Mouse (Mus musculus) neural tube, embryonic 15.5 days (tissue): ENCODE results near the gene Syndig1l. TPM values are rescaled to one million over a fixed set of nuclear protein-coding genes. Genes with fewer than 3 reads are reported as not detected.
A peak's percentile ranks its signal among the peaks of the same experiment; 100 is the strongest.

Experiments used
- ATAC-seq: fragments of 200-750 bp; cut with Nextera tagmentation; 2 replicates; pipeline ENCODE4 v1.8.0; 2017; ENCODE audit warnings: mild to moderate bottlenecking, moderate TSS enrichment, moderate library complexity; ENCODE audit not compliant: low FRiP score
- H3K27ac ChIP-seq: fragments of 300-500 bp; sonication (generic); replicated peaks from 2 replicates; pipeline ENCODE4 v1.5.1; 2015; ENCODE audit warnings: mild to moderate bottlenecking, inconsistent platforms
- H3K27me3 ChIP-seq: fragments of 300-500 bp; sonication (generic); replicated peaks from 2 replicates; pipeline ENCODE4 v1.6.1; 2015; ENCODE audit warnings: inconsistent platforms
- H3K36me3 ChIP-seq: fragments of 300-500 bp; sonication (generic); 2 replicates; pipeline ENCODE4 v1.6.1; 2015; ENCODE audit warnings: inconsistent platforms
- H3K4me1 ChIP-seq: fragments of 300-500 bp; sonication (generic); 2 replicates; pipeline ENCODE4 v1.6.1; 2015; ENCODE audit warnings: inconsistent platforms
- H3K4me2 ChIP-seq: fragments of 300-500 bp; sonication (generic); 2 replicates; pipeline ENCODE4 v1.6.1; 2015; ENCODE audit warnings: inconsistent platforms, mild to moderate bottlenecking, moderate library complexity
- H3K4me3 ChIP-seq: fragments of 300-500 bp; sonication (generic); replicated peaks from 2 replicates; pipeline ENCODE4 v1.5.1; 2015; ENCODE audit warnings: mild to moderate bottlenecking, inconsistent platforms
- H3K9ac ChIP-seq: fragments of 300-500 bp; sonication (generic); replicated peaks from 2 replicates; pipeline ENCODE4 v1.6.1; 2015; ENCODE audit warnings: mild to moderate bottlenecking, inconsistent platforms
- H3K9me3 ChIP-seq: fragments of 300-500 bp; sonication (generic); replicated peaks from 2 replicates; pipeline ENCODE4 v1.6.1; 2016; ENCODE audit warnings: inconsistent platforms
- WGBS: fragments of 180-500 bp; shearing (Covaris S2); methylation state at CpG from one replicate; pipeline ENCODE4 v1.1.7; 2015; ENCODE audit warnings: mixed read lengths; 5-methylcytosine and 5-hydroxymethylcytosine counted together
- polyA plus RNA-seq: library from polyadenylated mRNA; unstranded; fragments of >200 nt; fragmentation: Nextera tagmentation; extraction: Ambion mirVana; gene quantifications from 2 replicates; pipeline ENCODE4 v1.2.1, GENCODE M21; 2015

Gene Syndig1l
- 7.3 and 10.2 TPM in 2 replicates for polyA plus RNA-seq

- no peaks in the 10 kb centered on the region for H3K9me3 ChIP-seq
- peak within 1 kb of the TSS; percentile 57; the same call in 1 of the 2 replicates for H3K27ac ChIP-seq
- 0% methylated on average over 41 of the region's 79 CpGs for WGBS
- peak within 1 kb of the TSS; percentile 67 for H3K4me3 ChIP-seq
- H3K27me3 ChIP-seq: peaks cover 25% of the 10 kb centered on the region
- H3K4me2 ChIP-seq: peak within 1 kb of the TSS; percentile 87
- no peaks in the 10 kb centered on the region for H3K36me3 ChIP-seq
- peaks cover 24% of the 10 kb centered on the region for H3K4me1 ChIP-seq
- ATAC-seq: peak; percentile 79
- peak within 1 kb of the TSS; percentile 75 for H3K9ac ChIP-seq
Observed at GRCm38 (mm10) chr12:84698319-84699081, at the start of gene Syndig1l. Gene Syndig1l, minus strand, starts transcription at chr12:84698831.

GRCm38 (mm10) chr12:84748134-84748533 lies 49.5 kb upstream of the Syndig1l start:
- no peaks in the 10 kb centered on the region for H3K9me3 ChIP-seq
- WGBS: 66% methylated on average over 3 of the region's 3 CpGs
- H3K36me3 ChIP-seq: no peaks in the 10 kb centered on the region

GRCm38 (mm10) chr12:84745700-84746099 lies 47.1 kb upstream of the Syndig1l start:
- H3K4me3 ChIP-seq: no peak overlapping the region
- H3K4me1 ChIP-seq: no peaks in the 10 kb centered on the region
- 0 out of 2 replicates have a peak, but pooled peaks cover 3% of the 10 kb centered on the region for H3K27me3 ChIP-seq
- no peaks in the 10 kb centered on the region for H3K36me3 ChIP-seq
- 75% methylated on average over 4 of the region's 4 CpGs for WGBS
- H3K27ac ChIP-seq: no peak overlapping the region
- no peak overlapping the region for H3K9ac ChIP-seq
- no peaks in the 10 kb centered on the region for H3K9me3 ChIP-seq
- no peak for ATAC-seq
- no peak overlapping the region for H3K4me2 ChIP-seq

More at GRCm38 (mm10) chr12:84748134-84748533, 49.5 kb upstream of the Syndig1l start:
- Histone ChIP-seq H3K9ac (no peak overlapping the region), H3K27ac (no peak overlapping the region), H3K4me2 (no peak overlapping the region), H3K4me1 (peaks cover 18% of the 10 kb centered on the region), H3K27me3 (0 out of 2 replicates have a peak, but pooled peaks cover 3% of the 10 kb centered on the region), H3K4me3 (no peak overlapping the region)
- ATAC-seq: no peak

GRCm38 (mm10) chr12:84743496-84743895 lies 44.9 kb upstream of the Syndig1l start:
- Histone ChIP-seq H3K4me2 (no peak overlapping the region), H3K27ac (no peak overlapping the region), H3K36me3 (no peaks in the 10 kb centered on the region), H3K27me3 (0 out of 2 replicates have a peak, but pooled peaks cover 3% of the 10 kb centered on the region), H3K4me1 (no peaks in the 10 kb centered on the region), H3K9me3 (no peaks in the 10 kb centered on the region), H3K9ac (no peak overlapping the region), H3K4me3 (no peak overlapping the region)
- ATAC-seq: no peak
- 87% methylated on average over 10 of the region's 10 CpGs for WGBS

- 75% methylated on average over 13 of the region's 13 CpGs for WGBS
Observed at GRCm38 (mm10) chr12:84733366-84733765, 34.7 kb upstream of the Syndig1l start.

GRCm38 (mm10) chr12:84728421-84728820 lies 29.8 kb upstream of the Syndig1l start:
- no peak overlapping the region for H3K9ac ChIP-seq
- no peaks in the 10 kb centered on the region for H3K36me3 ChIP-seq
- 93% methylated on average over 10 of the region's 10 CpGs for WGBS
- no peak overlapping the region for H3K4me3 ChIP-seq
- H3K4me1 ChIP-seq: no peaks in the 10 kb centered on the region
- no peak overlapping the region for H3K4me2 ChIP-seq
- no peaks in the 10 kb centered on the region for H3K27me3 ChIP-seq
- H3K27ac ChIP-seq: no peak overlapping the region
- ATAC-seq: no peak
- no peaks in the 10 kb centered on the region for H3K9me3 ChIP-seq

More at GRCm38 (mm10) chr12:84733366-84733765, 34.7 kb upstream of the Syndig1l start:
- no peak for ATAC-seq
- Histone ChIP-seq H3K36me3 (no peaks in the 10 kb centered on the region), H3K9me3 (no peaks in the 10 kb centered on the region), H3K27ac (no peak overlapping the region), H3K4me3 (no peak overlapping the region), H3K4me2 (no peak overlapping the region), H3K27me3 (no peaks in the 10 kb centered on the region), H3K9ac (no peak overlapping the region), H3K4me1 (no peaks in the 10 kb centered on the region)

GRCm38 (mm10) chr12:84727434-84727833 lies 28.8 kb upstream of the Syndig1l start:
- Histone ChIP-seq H3K4me3 (no peak overlapping the region), H3K9ac (no peak overlapping the region), H3K27me3 (no peaks in the 10 kb centered on the region), H3K4me2 (no peak overlapping the region), H3K4me1 (no peaks in the 10 kb centered on the region), H3K9me3 (no peaks in the 10 kb centered on the region), H3K36me3 (no peaks in the 10 kb centered on the region), H3K27ac (no peak overlapping the region)
- ATAC-seq: no peak
- WGBS: 68% methylated on average over 5 of the region's 5 CpGs

GRCm38 (mm10) chr12:84726986-84727385 lies 28.4 kb upstream of the Syndig1l start:
- Histone ChIP-seq H3K9me3 (no peaks in the 10 kb centered on the region), H3K27ac (no peak overlapping the region), H3K9ac (no peak overlapping the region), H3K27me3 (no peaks in the 10 kb centered on the region), H3K4me2 (no peak overlapping the region), H3K4me1 (no peaks in the 10 kb centered on the region), H3K4me3 (no peak overlapping the region), H3K36me3 (no peaks in the 10 kb centered on the region)
- WGBS: 27% methylated on average over 4 of the region's 4 CpGs
- ATAC-seq: no peak

GRCm38 (mm10) chr12:84726391-84726790 lies 27.8 kb upstream of the Syndig1l start:
- no peak overlapping the region for H3K4me2 ChIP-seq
- ATAC-seq: no peak
- H3K36me3 ChIP-seq: no peaks in the 10 kb centered on the region
- H3K4me3 ChIP-seq: no peak overlapping the region
- WGBS: 91% methylated on average over 4 of the region's 4 CpGs
- no peaks in the 10 kb centered on the region for H3K4me1 ChIP-seq
- H3K9me3 ChIP-seq: no peaks in the 10 kb centered on the region
- H3K27me3 ChIP-seq: no peaks in the 10 kb centered on the region
- no peak overlapping the region for H3K27ac ChIP-seq
- no peak overlapping the region for H3K9ac ChIP-seq

- Histone ChIP-seq H3K9ac (no peak overlapping the region), H3K9me3 (no peaks in the 10 kb centered on the region), H3K27ac (no peak overlapping the region), H3K4me3 (no peak overlapping the region), H3K36me3 (no peaks in the 10 kb centered on the region), H3K27me3 (no peaks in the 10 kb centered on the region), H3K4me1 (no peaks in the 10 kb centered on the region), H3K4me2 (no peak overlapping the region)
- WGBS: 82% methylated on average over 9 of the region's 9 CpGs
- ATAC-seq: no peak
Observed at GRCm38 (mm10) chr12:84718462-84719244, 20.0 kb upstream of the Syndig1l start.

- no peak for ATAC-seq
- Histone ChIP-seq H3K27me3 (no peaks in the 10 kb centered on the region), H3K4me2 (no peak overlapping the region), H3K4me3 (no peak overlapping the region), H3K4me1 (no peaks in the 10 kb centered on the region), H3K9me3 (no peaks in the 10 kb centered on the region), H3K27ac (no peak overlapping the region), H3K36me3 (no peaks in the 10 kb centered on the region), H3K9ac (no peak overlapping the region)
- WGBS: 72% methylated on average over 6 of the region's 6 CpGs
Observed at GRCm38 (mm10) chr12:84714578-84714977, 15.9 kb upstream of the Syndig1l start.
